ENCODE assay signal across 17 mouse cellular contexts in genomic region chr4:118589053-118589732, GRCm38 (mm10). TPM values are rescaled to one million over a fixed set of nuclear protein-coding genes. Genes with fewer than 3 reads are reported as not detected.
DNase-seq lines count a peak whose midpoint lies in the region; ATAC-seq and TF ChIP-seq lines count a peak whose summit lies in the region.
"Had no signal": no experiment of that assay in that cellular context is flagged by ENCODE, and none has a peak within 500 bp of the region (broad histone marks: within the 10 kb centered on the region; RNA-seq: fewer than 3 reads in every experiment).

No protein-coding gene starts in this region.

- no peak overlapping the region for H3K27ac ChIP-seq in forebrain, embryonic 13.5 days
- H3K27ac ChIP-seq in forebrain, embryonic 15.5 days (replicated peaks), result no peak overlapping the region
- 0 out of 2 replicates have a peak overlapping the region, but pooled peaks have one; percentile 12 for H3K27ac ChIP-seq in hindbrain, embryonic 12.5 days
- peak overlapping the region; percentile 49 for H3K27ac ChIP-seq in midbrain, embryonic 12.5 days (replicated peaks)
- H3K27ac ChIP-seq: kidney, postnatal 0 days; limb, embryonic 15.5 days had no signal

- no peak for ATAC-seq in forebrain, embryonic 13.5 days
- no peak for ATAC-seq in forebrain, embryonic 15.5 days (replicated peaks)
- no peak for ATAC-seq in hindbrain, embryonic 12.5 days (ENCODE audit: low FRiP score)
- no peak for ATAC-seq in midbrain, embryonic 12.5 days (ENCODE audit: low FRiP score, low read depth)
- ATAC-seq: liver, postnatal 0 days; Patski had no signal

- H3K4me1 ChIP-seq in forebrain, embryonic 13.5 days, result no peaks in the 10 kb centered on the region
- H3K4me1 ChIP-seq in forebrain, embryonic 15.5 days, result no peaks in the 10 kb centered on the region
- H3K4me1 ChIP-seq in E14TG2a.4 (replicated peaks; ENCODE audit: low read depth, low read length), result peaks cover 58% of the 10 kb centered on the region
- H3K4me1 ChIP-seq in hindbrain, embryonic 12.5 days, result peaks cover 13% of the 10 kb centered on the region
- peaks cover 8% of the 10 kb centered on the region; the same call in 1 of the 2 replicates for H3K4me1 ChIP-seq in midbrain, embryonic 12.5 days

- DNase-seq in cerebellum, adult 9-11 months, result no peak
- no peak for DNase-seq in gastrocnemius, adult 8-10 months (ENCODE audit: low spot score in 2 of 2)
- DNase-seq in gastrocnemius, postnatal 14 days, result no peak
- DNase-seq: cerebellum, adult 11 months; cerebellum, postnatal 36 days; liver, postnatal 0 days; lung, postnatal 4 days; right cerebral cortex, postnatal 4 days; thymus, adult 18-20 months had no signal

- 0 out of 2 replicates have a peak overlapping the region, but pooled peaks have one; percentile 20 for H3K4me2 ChIP-seq in forebrain, embryonic 13.5 days
- no peak overlapping the region for H3K4me2 ChIP-seq in forebrain, embryonic 15.5 days (replicated peaks)
- peak overlapping the region; percentile 32; the same call in 1 of the 2 replicates for H3K4me2 ChIP-seq in hindbrain, embryonic 12.5 days (replicated peaks)
- H3K4me2 ChIP-seq in midbrain, embryonic 12.5 days (replicated peaks), result peak overlapping the region; percentile 34; the same call in 1 of the 2 replicates
- H3K4me2 ChIP-seq: limb, embryonic 15.5 days had no signal

- no peak overlapping the region for H3K4me3 ChIP-seq in forebrain, embryonic 13.5 days
- H3K4me3 ChIP-seq in forebrain, embryonic 15.5 days, result no peak overlapping the region
- H3K4me3 ChIP-seq in E14TG2a.4 (replicated peaks; ENCODE audit: low read length), result 0 out of 2 replicates have a peak overlapping the region, but pooled peaks have one; percentile 11
- H3K4me3 ChIP-seq in hindbrain, embryonic 12.5 days, result no peak overlapping the region
- H3K4me3 ChIP-seq in midbrain, embryonic 12.5 days, result no peak overlapping the region
- H3K4me3 ChIP-seq: limb, embryonic 15.5 days had no signal

- H3K36me3 ChIP-seq in forebrain, embryonic 13.5 days (ENCODE audit: poor library complexity, severe bottlenecking), result no peaks in the 10 kb centered on the region
- H3K36me3 ChIP-seq in forebrain, embryonic 15.5 days, result no peaks in the 10 kb centered on the region
- H3K36me3 ChIP-seq in E14TG2a.4 (ENCODE audit: insufficient read depth, low read length), result no peaks in the 10 kb centered on the region
- no peaks in the 10 kb centered on the region for H3K36me3 ChIP-seq in hindbrain, embryonic 12.5 days
- no peaks in the 10 kb centered on the region for H3K36me3 ChIP-seq in midbrain, embryonic 12.5 days
- H3K36me3 ChIP-seq: limb, embryonic 15.5 days had no signal

- H3K9me3 ChIP-seq in forebrain, embryonic 13.5 days (replicated peaks), result no peaks in the 10 kb centered on the region
- H3K9me3 ChIP-seq in forebrain, embryonic 15.5 days, result no peaks in the 10 kb centered on the region
- peaks cover 14% of the 10 kb centered on the region for H3K9me3 ChIP-seq in E14TG2a.4 (ENCODE audit: low read length)
- H3K9me3 ChIP-seq in hindbrain, embryonic 12.5 days (replicated peaks), result no peaks in the 10 kb centered on the region
- H3K9me3 ChIP-seq in midbrain, embryonic 12.5 days, result no peaks in the 10 kb centered on the region
- H3K9me3 ChIP-seq: limb, embryonic 15.5 days had no signal

- TF ChIP-seq CTCF in E14TG2a.4 (conservative IDR thresholded peaks at IDR 0.05; ENCODE audit: low read length), result no peak

- H3K9ac ChIP-seq in forebrain, embryonic 13.5 days, result no peak overlapping the region
- H3K9ac ChIP-seq in forebrain, embryonic 15.5 days (replicated peaks), result no peak overlapping the region
- H3K9ac ChIP-seq in hindbrain, embryonic 12.5 days, result peak overlapping the region; percentile 18; the same call in 1 of the 2 replicates
- H3K9ac ChIP-seq in midbrain, embryonic 12.5 days (replicated peaks), result no peak overlapping the region
- H3K9ac ChIP-seq: limb, embryonic 15.5 days; liver, postnatal 0 days had no signal

- intact Hi-C loops in gastrocnemius, postnatal 14 days (cut with DNase I; ENCODE audit: low total_unique reads), result no loop called here

- H3K27me3 ChIP-seq in forebrain, embryonic 13.5 days, result no peaks in the 10 kb centered on the region
- H3K27me3 ChIP-seq in forebrain, embryonic 15.5 days, result no peaks in the 10 kb centered on the region
- H3K27me3 ChIP-seq in E14TG2a.4 (ENCODE audit: insufficient read depth, low read length), result peaks cover 16% of the 10 kb centered on the region; the same call in 1 of the 2 replicates
- H3K27me3 ChIP-seq in hindbrain, embryonic 12.5 days, result 0 out of 2 replicates have a peak, but pooled peaks cover 3% of the 10 kb centered on the region
- H3K27me3 ChIP-seq in midbrain, embryonic 12.5 days, result no peaks in the 10 kb centered on the region
- H3K27me3 ChIP-seq: limb, embryonic 15.5 days had no signal

- 62% methylated on average over 12 of the region's 12 CpGs for WGBS in forebrain, embryonic 13.5 days
- 57% methylated on average over 12 of the region's 12 CpGs for WGBS in forebrain, embryonic 15.5 days
- 68% methylated on average over 12 of the region's 12 CpGs for WGBS in hindbrain, embryonic 12.5 days
- 55% methylated on average over 12 of the region's 12 CpGs for WGBS in midbrain, embryonic 12.5 days

RNA-seq across cellular contexts. Expression of gene Cfap57, which starts 31.4 kb away (rescaled TPM):
- polyA plus RNA-seq in forebrain, embryonic 13.5 days (2015; fragmentation: Nextera tagmentation; extraction: Ambion mirVana), result 0.78 and 0.90 TPM in 2 replicates
- polyA plus RNA-seq in forebrain, embryonic 15.5 days (2015; fragmentation: Nextera tagmentation; extraction: Ambion mirVana), result 0.52 and 0.73 TPM in 2 replicates
- polyA plus RNA-seq in hindbrain, embryonic 12.5 days (2016; fragmentation: Nextera tagmentation; extraction: Ambion mirVana), result 1.7 TPM in 2 replicates
- polyA plus RNA-seq in midbrain, embryonic 12.5 days (2016; fragmentation: Nextera tagmentation; extraction: Ambion mirVana), result 0.92 and 1.5 TPM in 2 replicates
- total RNA-seq in gastrocnemius, adult 8-10 months (2022), result not detected
- total RNA-seq in gastrocnemius, postnatal 14 days (2021), result not detected

RNA-seq across cellular contexts. Expression of gene Ebna1bp2, which starts 31.4 kb away (rescaled TPM):
- 147 and 168 TPM in 2 replicates for polyA plus RNA-seq in forebrain, embryonic 13.5 days (2015; fragmentation: Nextera tagmentation; extraction: Ambion mirVana)
- 140 and 150 TPM in 2 replicates for polyA plus RNA-seq in forebrain, embryonic 15.5 days (2015; fragmentation: Nextera tagmentation; extraction: Ambion mirVana)
- 151 and 160 TPM in 2 replicates for polyA plus RNA-seq in hindbrain, embryonic 12.5 days (2016; fragmentation: Nextera tagmentation; extraction: Ambion mirVana)
- polyA plus RNA-seq in midbrain, embryonic 12.5 days (2016; fragmentation: Nextera tagmentation; extraction: Ambion mirVana), result 167 TPM in 2 replicates
- total RNA-seq in gastrocnemius, adult 8-10 months (2022), result 10 to 100 TPM; 22.3 to 30.7 (median 25.1) TPM
- 10 to 100 TPM; 30.1 to 33.5 TPM for total RNA-seq in gastrocnemius, postnatal 14 days (2021)

RNA-seq across cellular contexts. Expression of gene Tmem125, which starts 45.3 kb away (rescaled TPM):
- not detected in 2 replicates for polyA plus RNA-seq in forebrain, embryonic 13.5 days (2015; fragmentation: Nextera tagmentation; extraction: Ambion mirVana)
- 0.09 and 0.27 TPM in 2 replicates for polyA plus RNA-seq in forebrain, embryonic 15.5 days (2015; fragmentation: Nextera tagmentation; extraction: Ambion mirVana)
- 0.72 and 0.81 TPM in 2 replicates for polyA plus RNA-seq in hindbrain, embryonic 12.5 days (2016; fragmentation: Nextera tagmentation; extraction: Ambion mirVana)
- polyA plus RNA-seq in midbrain, embryonic 12.5 days (2016; fragmentation: Nextera tagmentation; extraction: Ambion mirVana), result 0.13 and 0.26 TPM in 2 replicates
- total RNA-seq in gastrocnemius, adult 8-10 months (2022), result not detected
- total RNA-seq in gastrocnemius, postnatal 14 days (2021), result under 1 TPM in 1 of 2 experiments, not detected in 1; 0.12 TPM

Comparison
In these comparisons a context has a peak if more than half of its experiments do, and no peak if none do; other contexts are left out.
1. H3K27ac ChIP-seq: peak in hindbrain, embryonic 12.5 days (single experiment) and midbrain, embryonic 12.5 days (single experiment); none in forebrain, embryonic 13.5 days (single experiment) and forebrain, embryonic 15.5 days (single experiment).